Mouse (Mus musculus) limb, embryonic 15.5 days (tissue): ENCODE data around the gene Pglyrp1. TPM values are rescaled to one million over a fixed set of nuclear protein-coding genes. Genes with fewer than 3 reads are reported as not detected.
A peak's percentile ranks its signal among the peaks of the same experiment; 100 is the strongest.

Source experiments
- ATAC-seq: fragments of 200-750 bp; cut with Nextera tagmentation; 2 replicates; pipeline ENCODE4 v1.8.0; 2017; ENCODE audit warnings: low read depth, moderate TSS enrichment; ENCODE audit not compliant: insufficient number of reproducible peaks, low FRiP score, low TSS enrichment
- H3K27ac ChIP-seq: fragments of 300-500 bp; sonication (generic); 2 replicates; pipeline ENCODE4 v1.5.1; 2015; ENCODE audit warnings: moderate library complexity, mild to moderate bottlenecking, inconsistent platforms
- H3K27me3 ChIP-seq: fragments of 300-500 bp; sonication (generic); 2 replicates; pipeline ENCODE4 v1.6.1; 2015; ENCODE audit warnings: inconsistent platforms
- H3K36me3 ChIP-seq: fragments of 300-500 bp; sonication (generic); 2 replicates; pipeline ENCODE4 v1.6.1; 2015; ENCODE audit warnings: inconsistent platforms
- H3K4me1 ChIP-seq: fragments of 300-500 bp; sonication (generic); 2 replicates; pipeline ENCODE4 v1.6.1; 2015; ENCODE audit warnings: inconsistent platforms
- H3K4me2 ChIP-seq: fragments of 300-500 bp; sonication (generic); 2 replicates; pipeline ENCODE4 v1.6.1; 2015; ENCODE audit warnings: mild to moderate bottlenecking, inconsistent platforms
- H3K4me3 ChIP-seq: fragments of 300-500 bp; sonication (generic); 2 replicates; pipeline ENCODE4 v1.5.1; 2015; ENCODE audit warnings: mild to moderate bottlenecking, inconsistent platforms
- H3K9ac ChIP-seq: fragments of 300-500 bp; sonication (generic); 2 replicates; pipeline ENCODE4 v1.6.1; 2015; ENCODE audit warnings: inconsistent platforms
- H3K9me3 ChIP-seq: fragments of 300-500 bp; sonication (generic); 2 replicates; pipeline ENCODE4 v1.6.1; 2016; ENCODE audit warnings: inconsistent platforms
- WGBS: fragments of 180-500 bp; shearing (Covaris S2); methylation state at CpG from one replicate; pipeline ENCODE4 v1.1.7; 2015; 5-methylcytosine and 5-hydroxymethylcytosine counted together
- polyA plus RNA-seq: library from polyadenylated mRNA; unstranded; fragments of >200 nt; fragmentation: Nextera tagmentation; extraction: Ambion mirVana; gene quantifications from 2 replicates; pipeline ENCODE4 v1.2.1, GENCODE M21; 2015

Gene Pglyrp1
- polyA plus RNA-seq, 1 experiment from 2014 or later: 3.2 TPM

DNA sequence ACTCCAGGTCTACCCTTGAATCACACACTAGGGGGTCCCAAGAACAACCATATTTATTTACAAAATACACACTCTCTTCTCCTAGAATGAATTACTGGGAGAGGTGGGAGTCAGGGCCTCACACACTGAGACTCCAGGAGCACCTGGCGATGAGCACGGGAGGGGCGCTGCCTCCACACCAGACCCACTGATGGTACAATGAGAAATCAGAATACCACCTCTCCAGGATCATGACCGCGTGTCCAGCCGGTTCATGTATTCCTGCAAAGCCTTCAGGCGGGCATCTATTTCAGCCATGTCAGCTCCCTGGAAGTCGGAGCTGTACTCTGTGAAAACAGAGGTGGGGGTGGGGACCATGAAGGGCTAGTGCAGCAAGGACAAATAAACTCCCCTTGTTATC lies 19.7 kb downstream of the Pglyrp1 start:
- Histone ChIP-seq H3K4me3 (no peak overlapping the region), H3K27ac (no peak overlapping the region), H3K36me3 (peaks cover 7% of the 10 kb centered on the region), H3K4me2 (no peak overlapping the region), H3K4me1 (peaks cover 22% of the 10 kb centered on the region), H3K9ac (no peak overlapping the region), H3K27me3 (peaks cover 7% of the 10 kb centered on the region; the same call in 1 of the 2 replicates), H3K9me3 (no peaks in the 10 kb centered on the region)
- 89% methylated on average over 8 of the region's 8 CpGs for WGBS
- ATAC-seq: no peak

DNA sequence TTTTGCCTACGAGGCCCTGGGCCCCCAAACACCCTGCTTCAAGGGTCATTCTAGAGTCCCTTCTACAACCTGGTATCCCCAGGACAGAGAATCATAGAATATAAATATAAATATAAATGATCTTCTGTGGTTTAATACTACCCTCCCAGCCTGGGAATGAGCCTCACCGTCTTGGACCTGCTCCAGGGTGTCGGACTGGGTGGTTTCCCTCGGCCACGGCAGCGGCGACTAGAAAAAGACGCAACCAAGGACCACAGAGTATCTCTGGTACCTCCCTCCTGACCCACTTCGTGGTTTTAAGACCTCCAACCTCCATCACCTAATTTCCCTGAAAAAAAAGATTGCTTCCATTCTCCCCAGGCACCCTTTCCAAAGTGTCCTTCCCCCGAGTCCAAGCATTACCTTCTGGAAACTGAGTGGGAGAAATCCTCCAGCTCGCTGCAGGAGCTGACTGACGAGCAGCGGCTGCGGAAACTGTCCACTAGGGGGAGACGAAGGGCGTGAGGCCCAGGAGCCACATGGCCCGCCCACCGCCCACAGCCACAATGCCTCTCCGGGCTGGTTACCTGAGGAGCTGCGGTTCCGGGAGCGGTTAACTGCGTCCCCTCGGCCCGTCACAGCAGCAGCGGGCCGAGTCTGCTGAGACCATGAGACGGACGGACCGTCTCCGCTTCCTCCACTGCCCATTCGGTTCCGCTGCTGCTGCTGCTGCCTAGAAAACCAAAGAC lies 20.9 kb downstream of the Pglyrp1 start:
- peak overlapping the region; percentile 73 for H3K4me2 ChIP-seq
- H3K27me3 ChIP-seq: peaks cover 7% of the 10 kb centered on the region; the same call in 1 of the 2 replicates
- H3K4me1 ChIP-seq: peaks cover 22% of the 10 kb centered on the region
- peaks cover 4% of the 10 kb centered on the region for H3K36me3 ChIP-seq
- H3K27ac ChIP-seq: no peak overlapping the region
- ATAC-seq: no peak
- H3K9ac ChIP-seq: peak overlapping the region; percentile 29
- H3K9me3 ChIP-seq: no peaks in the 10 kb centered on the region
- H3K4me3 ChIP-seq: peak overlapping the region; percentile 46
- 19% methylated on average over 33 of the region's 33 CpGs for WGBS

DNA sequence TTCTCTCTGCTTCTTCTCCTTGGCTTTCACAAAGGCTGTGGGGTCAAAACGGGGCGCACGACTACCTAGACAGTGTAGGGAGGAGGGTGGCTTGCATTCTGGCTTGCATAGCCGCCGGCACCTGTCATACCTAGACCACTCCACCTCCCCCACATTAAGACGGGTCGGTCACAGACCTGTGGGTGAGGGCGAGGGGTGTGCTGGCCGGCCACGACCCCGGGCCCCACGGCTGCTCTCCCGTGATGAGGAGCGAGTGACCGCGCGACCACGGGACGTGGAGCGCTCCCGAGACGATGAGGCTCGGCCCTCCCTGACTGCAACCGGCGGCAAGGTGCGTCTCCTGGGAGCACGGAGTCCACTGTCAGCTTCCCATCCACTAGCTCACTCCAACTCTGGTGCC lies 21.9 kb downstream of the Pglyrp1 start:
- Histone ChIP-seq H3K4me3 (peak overlapping the region; percentile 46), H3K36me3 (peaks cover 9% of the 10 kb centered on the region), H3K27me3 (peaks cover 7% of the 10 kb centered on the region; the same call in 1 of the 2 replicates), H3K9me3 (no peaks in the 10 kb centered on the region), H3K27ac (no peak overlapping the region), H3K9ac (no peak overlapping the region), H3K4me1 (peaks cover 22% of the 10 kb centered on the region), H3K4me2 (peak overlapping the region; percentile 95)
- WGBS: 24% methylated on average over 27 of the region's 27 CpGs
- 0 out of 2 replicates have a peak, but pooled peaks have one; percentile 32 for ATAC-seq

DNA sequence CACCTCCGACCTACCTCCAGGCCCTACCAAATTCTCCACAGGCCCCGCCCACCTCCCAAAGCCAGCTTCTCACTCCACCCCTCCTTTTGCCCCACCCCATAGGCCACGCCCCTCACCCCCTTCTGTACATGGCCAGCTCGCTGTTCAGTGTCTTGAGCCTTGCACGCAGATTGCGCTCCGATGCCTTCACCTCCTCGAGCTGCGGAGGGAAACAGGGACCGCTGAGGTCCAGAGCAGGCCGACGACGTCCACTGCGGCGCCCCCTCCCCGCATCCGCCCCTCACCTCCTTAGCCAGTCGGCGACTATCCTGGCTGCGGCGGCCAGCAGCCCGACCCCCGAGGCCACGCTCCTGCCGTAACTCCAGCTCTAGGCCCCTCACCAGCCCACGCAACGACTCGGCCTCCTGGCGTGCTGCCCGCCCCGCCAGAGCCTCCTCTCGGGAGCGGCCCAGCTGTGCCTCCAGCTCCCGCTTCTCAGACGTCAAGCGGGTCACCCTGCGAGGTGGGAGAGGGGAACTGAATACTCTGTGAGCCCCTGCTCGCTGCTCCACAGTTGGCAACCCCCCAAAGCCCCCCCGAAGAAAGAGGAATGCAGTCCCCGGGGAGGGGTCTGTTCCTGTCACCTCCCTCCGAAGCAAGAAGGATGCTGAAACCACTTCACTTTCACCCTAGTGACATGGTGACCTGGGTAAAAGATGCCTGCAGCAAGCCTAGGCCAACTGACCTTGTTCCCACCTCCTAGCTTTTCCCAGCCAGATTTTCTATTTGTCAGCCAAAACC lies 22.7 kb downstream of the Pglyrp1 start:
- H3K27ac ChIP-seq: no peak overlapping the region
- H3K4me1 ChIP-seq: peaks cover 22% of the 10 kb centered on the region
- H3K4me3 ChIP-seq: peak overlapping the region; percentile 46
- peaks cover 7% of the 10 kb centered on the region; the same call in 1 of the 2 replicates for H3K27me3 ChIP-seq
- peaks cover 17% of the 10 kb centered on the region for H3K36me3 ChIP-seq
- WGBS: 2% methylated on average over 41 of the region's 41 CpGs
- ATAC-seq: peak; percentile 45
- peak overlapping the region; percentile 95 for H3K4me2 ChIP-seq
- peak overlapping the region; percentile 41 for H3K9ac ChIP-seq
- H3K9me3 ChIP-seq: no peaks in the 10 kb centered on the region

DNA sequence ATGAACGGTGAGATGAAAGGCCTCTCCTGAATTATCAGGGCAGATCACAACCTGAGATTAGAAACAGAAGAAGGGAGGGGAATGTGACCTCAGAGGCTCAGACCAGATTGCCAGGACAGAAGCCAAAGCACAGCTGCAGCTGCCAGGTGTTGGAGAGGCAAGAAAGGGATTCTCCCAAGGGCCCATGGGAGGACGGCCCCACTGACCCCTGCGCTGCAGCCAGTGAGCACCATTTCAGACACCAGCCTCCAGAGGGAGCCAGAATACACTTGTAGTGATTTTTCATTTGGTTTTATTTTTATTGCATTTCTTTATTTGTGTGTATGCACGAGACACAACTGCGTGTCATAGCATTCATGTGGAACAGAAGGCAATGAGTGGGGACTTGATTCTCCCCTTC lies 25.4 kb downstream of the Pglyrp1 start:
- WGBS: 35% methylated on average over 5 of the region's 5 CpGs
- no peak overlapping the region for H3K4me3 ChIP-seq
- no peak for ATAC-seq

GRCm38 (mm10) chr7:18900513-18900912 lies 29.4 kb downstream of the Pglyrp1 start:
- H3K9me3 ChIP-seq: no peaks in the 10 kb centered on the region
- no peak overlapping the region for H3K9ac ChIP-seq
- no peak overlapping the region for H3K4me3 ChIP-seq
- no peak overlapping the region for H3K4me2 ChIP-seq
- H3K4me1 ChIP-seq: no peaks in the 10 kb centered on the region
- no peak for ATAC-seq
- H3K27ac ChIP-seq: no peak overlapping the region
- peaks cover 55% of the 10 kb centered on the region for H3K36me3 ChIP-seq
- WGBS: 92% methylated on average over 2 of the region's 2 CpGs
- no peaks in the 10 kb centered on the region for H3K27me3 ChIP-seq

More for the DNA sequence above, 25.4 kb downstream of the Pglyrp1 start:
- peaks cover 40% of the 10 kb centered on the region for H3K36me3 ChIP-seq
- H3K27ac ChIP-seq: no peak overlapping the region
- no peak overlapping the region for H3K4me2 ChIP-seq
- H3K9me3 ChIP-seq: no peaks in the 10 kb centered on the region
- H3K27me3 ChIP-seq: peaks cover 7% of the 10 kb centered on the region; the same call in 1 of the 2 replicates
- H3K9ac ChIP-seq: no peak overlapping the region
- peaks cover 22% of the 10 kb centered on the region for H3K4me1 ChIP-seq

GRCm38 (mm10) chr7:18902486-18902885 lies 31.4 kb downstream of the Pglyrp1 start:
- H3K4me1 ChIP-seq: no peaks in the 10 kb centered on the region
- WGBS: 76% methylated on average over 3 of the region's 3 CpGs
- peaks cover 55% of the 10 kb centered on the region for H3K36me3 ChIP-seq
- no peak overlapping the region for H3K4me2 ChIP-seq
- H3K9me3 ChIP-seq: no peaks in the 10 kb centered on the region
- H3K27me3 ChIP-seq: no peaks in the 10 kb centered on the region
- no peak overlapping the region for H3K27ac ChIP-seq
- no peak overlapping the region for H3K4me3 ChIP-seq
- no peak for ATAC-seq
- no peak overlapping the region for H3K9ac ChIP-seq

- Histone ChIP-seq H3K9ac (no peak overlapping the region), H3K9me3 (no peaks in the 10 kb centered on the region), H3K27ac (no peak overlapping the region), H3K4me2 (no peak overlapping the region), H3K36me3 (peaks cover 33% of the 10 kb centered on the region), H3K4me1 (peaks cover 18% of the 10 kb centered on the region), H3K4me3 (no peak overlapping the region), H3K27me3 (no peaks in the 10 kb centered on the region)
- ATAC-seq: no peak
- 77% methylated on average over 3 of the region's 3 CpGs for WGBS
Observed at GRCm38 (mm10) chr7:18904971-18905370, 33.8 kb downstream of the Pglyrp1 start.

DNA sequence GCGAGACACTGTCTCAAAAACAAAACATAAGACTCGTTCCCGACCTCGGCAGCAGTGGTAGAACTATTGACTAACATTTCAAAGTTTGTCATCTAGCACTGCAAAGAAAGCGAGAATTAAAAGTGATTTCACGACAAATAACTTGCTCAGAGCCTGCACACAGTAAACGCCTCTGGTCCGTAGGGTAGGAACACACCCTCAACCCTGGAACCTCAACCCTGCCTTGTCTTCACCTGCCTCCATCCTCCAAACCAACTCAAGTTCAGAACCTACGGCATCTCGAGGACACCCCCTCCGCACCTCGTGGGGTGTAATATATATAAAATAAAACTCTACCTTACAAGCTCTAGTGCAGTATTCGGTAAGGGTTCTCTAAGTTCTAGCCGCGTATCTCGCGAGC lies 38.7 kb downstream of the Pglyrp1 start:
- ATAC-seq: no peak
- peak overlapping the region; percentile 43; the same call in 1 of the 2 replicates for H3K27ac ChIP-seq
- peaks cover 24% of the 10 kb centered on the region for H3K4me1 ChIP-seq
- H3K9ac ChIP-seq: peak overlapping the region; percentile 55
- H3K9me3 ChIP-seq: no peaks in the 10 kb centered on the region
- H3K36me3 ChIP-seq: peaks cover 5% of the 10 kb centered on the region
- peak overlapping the region; percentile 60 for H3K4me2 ChIP-seq
- H3K27me3 ChIP-seq: no peaks in the 10 kb centered on the region
- 6% methylated on average over 17 of the region's 17 CpGs for WGBS
- H3K4me3 ChIP-seq: peak overlapping the region; percentile 73

DNA sequence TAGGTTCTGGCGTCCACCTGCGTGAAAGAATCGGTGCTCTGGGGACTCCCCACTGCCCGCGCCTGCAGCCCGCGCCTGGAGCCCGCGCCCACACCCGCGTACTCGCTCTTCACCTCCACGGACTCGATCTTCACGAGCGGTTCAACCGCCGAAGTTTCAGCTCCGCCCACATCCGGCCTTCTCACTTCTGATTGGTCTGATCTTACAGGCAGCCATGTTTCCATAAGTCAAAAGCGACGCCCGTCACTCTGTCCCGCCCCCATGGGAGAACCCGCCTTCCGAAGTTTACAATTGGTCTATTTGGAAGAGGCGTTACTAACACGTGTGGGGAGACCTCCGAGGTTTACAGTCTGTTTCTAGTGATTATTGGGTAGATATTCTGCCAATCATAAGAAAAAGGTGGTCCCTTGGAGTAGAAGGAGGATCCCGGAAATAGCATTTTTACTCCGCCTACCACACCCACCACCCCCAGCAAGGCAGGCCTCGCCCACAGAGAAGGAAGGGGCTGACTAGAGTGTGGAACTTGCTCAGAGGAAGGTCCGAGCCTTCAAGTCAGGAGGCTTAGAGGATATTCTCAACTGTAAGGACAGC lies 39.2 kb downstream of the Pglyrp1 start, which contains the start of gene Ccdc61:
Gene Ccdc61, minus strand, starts transcription at position 175 of the 591 bp plus-strand sequence.
- no peaks in the 10 kb centered on the region for H3K9me3 ChIP-seq
- peak within 1 kb of the TSS; percentile 73 for H3K4me3 ChIP-seq
- H3K4me2 ChIP-seq: peak within 1 kb of the TSS; percentile 71
- peaks cover 5% of the 10 kb centered on the region for H3K36me3 ChIP-seq
- peak within 1 kb of the TSS; percentile 55 for H3K9ac ChIP-seq
- H3K27me3 ChIP-seq: no peaks in the 10 kb centered on the region
- H3K4me1 ChIP-seq: peaks cover 24% of the 10 kb centered on the region
- H3K27ac ChIP-seq: peak within 1 kb of the TSS; percentile 43; the same call in 1 of the 2 replicates
- under 1% methylated on average over 33 of the region's 33 CpGs for WGBS
- peak; percentile 99 for ATAC-seq

GRCm38 (mm10) chr7:18916254-18916653 lies 45.1 kb downstream of the Pglyrp1 start:
- Histone ChIP-seq H3K4me1 (0 out of 2 replicates have a peak, but pooled peaks cover 2% of the 10 kb centered on the region), H3K36me3 (no peaks in the 10 kb centered on the region), H3K9me3 (no peaks in the 10 kb centered on the region), H3K4me2 (no peak overlapping the region), H3K27me3 (peaks cover 16% of the 10 kb centered on the region), H3K4me3 (no peak overlapping the region), H3K27ac (no peak overlapping the region), H3K9ac (no peak overlapping the region)
- WGBS: 68% methylated on average over 4 of the region's 4 CpGs
- no peak for ATAC-seq
